Mouse (Mus musculus): Measurements from ENCODE around the gene Tmc5. TPM values are rescaled to one million over a fixed set of nuclear protein-coding genes. Genes with fewer than 3 reads are reported as not detected.

The Tmc5 gene
- polyA plus RNA-seq, 1 experiment from 2014 or later, result 0.17 TPM

GRCm38 (mm10) chr7:118691287-118691686 lies 94.2 kb downstream of the Tmc5 start:
- Histone ChIP-seq H3K4me1 (ENCODE audit: control insufficient read depth, insufficient read depth, low read length) (no peaks in the 10 kb centered on the region), H3K4me2 (ENCODE audit: low read depth) (no peak overlapping the region), H3K9ac (ENCODE audit: low read length) (no peak overlapping the region), H3K9me3 (ENCODE audit: control insufficient read depth, low read length) (no peaks in the 10 kb centered on the region), H3K27ac (ENCODE audit: low read depth, low read length) (no peak overlapping the region), H3K4me3 (ENCODE audit: low read depth, low read length) (no peak overlapping the region), H3K36me3 (ENCODE audit: control insufficient read depth, insufficient read depth, low read length) (peaks cover 12% of the 10 kb centered on the region), H3K27me3 (ENCODE audit: control insufficient read depth, insufficient read depth, low read length) (no peaks in the 10 kb centered on the region)
- DNase-seq (ENCODE audit: low spot score) (no peak), ATAC-seq (ENCODE audit: insufficient read depth, low FRiP score, low TSS enrichment) (no peak)
- WGBS, result 96% methylated on average over 2 of the region's 2 CpGs

- 95% methylated on average over 6 of the region's 6 CpGs for WGBS
- Histone ChIP-seq H3K27ac (ENCODE audit: low read depth, low read length) (no peak overlapping the region), H3K4me2 (ENCODE audit: low read depth) (no peak overlapping the region), H3K4me3 (ENCODE audit: low read depth, low read length) (no peak overlapping the region), H3K36me3 (ENCODE audit: control insufficient read depth, insufficient read depth, low read length) (peaks cover 6% of the 10 kb centered on the region), H3K9me3 (ENCODE audit: control insufficient read depth, low read length) (no peaks in the 10 kb centered on the region), H3K27me3 (ENCODE audit: control insufficient read depth, insufficient read depth, low read length) (no peaks in the 10 kb centered on the region), H3K4me1 (ENCODE audit: control insufficient read depth, insufficient read depth, low read length) (no peaks in the 10 kb centered on the region), H3K9ac (ENCODE audit: low read length) (no peak overlapping the region)
- ATAC-seq (ENCODE audit: insufficient read depth, low FRiP score, low TSS enrichment) (no peak), DNase-seq (ENCODE audit: low spot score) (no peak)
These were observed 99.0 kb downstream of the Tmc5 start for GRCm38 (mm10) chr7:118696146-118696545.

- H3K9me3 ChIP-seq (ENCODE audit: control insufficient read depth, low read length), result no peaks in the 10 kb centered on the region
- ATAC-seq (ENCODE audit: insufficient read depth, low FRiP score, low TSS enrichment) (no peak), DNase-seq (ENCODE audit: low spot score) (no peak)
- H3K36me3 ChIP-seq (ENCODE audit: control insufficient read depth, insufficient read depth, low read length), result no peaks in the 10 kb centered on the region; the same call in 1 of the 2 replicates
- 86% methylated on average over 4 of the region's 4 CpGs for WGBS
- H3K9ac ChIP-seq (ENCODE audit: low read length), result no peak overlapping the region
- no peaks in the 10 kb centered on the region for H3K4me1 ChIP-seq (ENCODE audit: control insufficient read depth, insufficient read depth, low read length)
- no peaks in the 10 kb centered on the region for H3K27me3 ChIP-seq (ENCODE audit: control insufficient read depth, insufficient read depth, low read length)
- H3K4me3 ChIP-seq (ENCODE audit: low read depth, low read length), result no peak overlapping the region
- no peak overlapping the region for H3K4me2 ChIP-seq (ENCODE audit: low read depth)
- H3K27ac ChIP-seq (ENCODE audit: low read depth, low read length), result no peak overlapping the region
These were observed 100.1 kb downstream of the Tmc5 start for GRCm38 (mm10) chr7:118697168-118697567.

- Histone ChIP-seq H3K4me2 (ENCODE audit: low read depth) (no peak overlapping the region), H3K4me3 (ENCODE audit: low read depth, low read length) (no peak overlapping the region), H3K4me1 (ENCODE audit: control insufficient read depth, insufficient read depth, low read length) (no peaks in the 10 kb centered on the region), H3K27ac (ENCODE audit: low read depth, low read length) (no peak overlapping the region), H3K27me3 (ENCODE audit: control insufficient read depth, insufficient read depth, low read length) (no peaks in the 10 kb centered on the region), H3K9ac (ENCODE audit: low read length) (no peak overlapping the region), H3K9me3 (ENCODE audit: control insufficient read depth, low read length) (no peaks in the 10 kb centered on the region), H3K36me3 (ENCODE audit: control insufficient read depth, insufficient read depth, low read length) (no peaks in the 10 kb centered on the region; the same call in 1 of the 2 replicates)
- DNase-seq (ENCODE audit: low spot score) (no peak), ATAC-seq (ENCODE audit: insufficient read depth, low FRiP score, low TSS enrichment) (no peak)
- 96% methylated on average over 9 of the region's 9 CpGs for WGBS
These were observed 101.8 kb downstream of the Tmc5 start for GRCm38 (mm10) chr7:118698882-118699281.

GRCm38 (mm10) chr7:118703144-118703561 lies 106.1 kb downstream of the Tmc5 start:
- H3K27ac ChIP-seq (ENCODE audit: low read depth, low read length), result no peak overlapping the region
- H3K36me3 ChIP-seq (ENCODE audit: control insufficient read depth, insufficient read depth, low read length), result no peaks in the 10 kb centered on the region
- no peak overlapping the region for H3K9ac ChIP-seq (ENCODE audit: low read length)
- no peak overlapping the region for H3K4me2 ChIP-seq (ENCODE audit: low read depth)
- 94% methylated on average over 15 of the region's 15 CpGs for WGBS
- no peak overlapping the region for H3K4me3 ChIP-seq (ENCODE audit: low read depth, low read length)
- H3K4me1 ChIP-seq (ENCODE audit: control insufficient read depth, insufficient read depth, low read length), result peaks cover 11% of the 10 kb centered on the region
- no peak for ATAC-seq (ENCODE audit: insufficient read depth, low FRiP score, low TSS enrichment)
- no peaks in the 10 kb centered on the region for H3K27me3 ChIP-seq (ENCODE audit: control insufficient read depth, insufficient read depth, low read length)
- no peak for DNase-seq (ENCODE audit: low spot score)
- no peaks in the 10 kb centered on the region for H3K9me3 ChIP-seq (ENCODE audit: control insufficient read depth, low read length)

- Histone ChIP-seq H3K36me3 (ENCODE audit: control insufficient read depth, insufficient read depth, low read length) (no peaks in the 10 kb centered on the region), H3K4me1 (ENCODE audit: control insufficient read depth, insufficient read depth, low read length) (peaks cover 11% of the 10 kb centered on the region), H3K4me3 (ENCODE audit: low read depth, low read length) (peak overlapping the region; percentile 88), H3K9ac (ENCODE audit: low read length) (peak overlapping the region; percentile 93; the same call in 1 of the 2 replicates), H3K9me3 (ENCODE audit: control insufficient read depth, low read length) (no peaks in the 10 kb centered on the region), H3K27ac (ENCODE audit: low read depth, low read length) (no peak overlapping the region), H3K27me3 (ENCODE audit: control insufficient read depth, insufficient read depth, low read length) (no peaks in the 10 kb centered on the region), H3K4me2 (ENCODE audit: low read depth) (peak overlapping the region; percentile 75)
- no peak for DNase-seq (ENCODE audit: low spot score)
- WGBS, result 86% methylated on average over 9 of the region's 9 CpGs
- ATAC-seq (ENCODE audit: insufficient read depth, low FRiP score, low TSS enrichment), result no peak
These were observed 107.1 kb downstream of the Tmc5 start for GRCm38 (mm10) chr7:118704001-118704850.

- H3K4me3 ChIP-seq (ENCODE audit: low read depth, low read length), result peak within 1 kb of the TSS; percentile 88
- H3K9ac ChIP-seq (ENCODE audit: low read length), result peak within 1 kb of the TSS; percentile 93
- DNase-seq (ENCODE audit: low spot score), result peak; percentile 93
- H3K9me3 ChIP-seq (ENCODE audit: control insufficient read depth, low read length), result no peaks in the 10 kb centered on the region
- H3K27me3 ChIP-seq (ENCODE audit: control insufficient read depth, insufficient read depth, low read length), result no peaks in the 10 kb centered on the region
- H3K4me1 ChIP-seq (ENCODE audit: control insufficient read depth, insufficient read depth, low read length), result peaks cover 11% of the 10 kb centered on the region
- H3K4me2 ChIP-seq (ENCODE audit: low read depth), result peak within 1 kb of the TSS; percentile 75
- under 1% methylated on average over 63 of the region's 66 CpGs for WGBS
- no peaks in the 10 kb centered on the region for H3K36me3 ChIP-seq (ENCODE audit: control insufficient read depth, insufficient read depth, low read length)
- H3K27ac ChIP-seq (ENCODE audit: low read depth, low read length), result peak within 1 kb of the TSS; percentile 72
- peak; percentile 96 for ATAC-seq (ENCODE audit: insufficient read depth, low FRiP score, low TSS enrichment)
These were observed 108.2 kb downstream of the Tmc5 start, which contains the start of gene Gde1 for GRCm38 (mm10) chr7:118705101-118705961. Gene Gde1 (minus strand): TSS chr7:118705778.

- H3K4me3 ChIP-seq (ENCODE audit: low read depth, low read length), result peak overlapping the region; percentile 88
- H3K36me3 ChIP-seq (ENCODE audit: control insufficient read depth, insufficient read depth, low read length), result no peaks in the 10 kb centered on the region
- DNase-seq (ENCODE audit: low spot score) (no peak), ATAC-seq (ENCODE audit: insufficient read depth, low FRiP score, low TSS enrichment) (no peak; the same call in 1 of the 2 replicates)
- WGBS, result 39% methylated on average over 6 of the region's 6 CpGs
- peaks cover 11% of the 10 kb centered on the region for H3K4me1 ChIP-seq (ENCODE audit: control insufficient read depth, insufficient read depth, low read length)
- no peak overlapping the region for H3K9ac ChIP-seq (ENCODE audit: low read length)
- H3K9me3 ChIP-seq (ENCODE audit: control insufficient read depth, low read length), result no peaks in the 10 kb centered on the region
- no peak overlapping the region for H3K27ac ChIP-seq (ENCODE audit: low read depth, low read length)
- no peaks in the 10 kb centered on the region for H3K27me3 ChIP-seq (ENCODE audit: control insufficient read depth, insufficient read depth, low read length)
- H3K4me2 ChIP-seq (ENCODE audit: low read depth), result peak overlapping the region; percentile 75
These were observed 109.0 kb downstream of the Tmc5 start for GRCm38 (mm10) chr7:118706051-118706450.

Data from neural tube, embryonic 11.5 days (tissue).